Mouse (Mus musculus): ENCODE data around the gene Lix1. TPM values are rescaled to one million over a fixed set of nuclear protein-coding genes. Genes with fewer than 3 reads are reported as not detected.
A peak's percentile ranks its signal among the peaks of the same experiment; 100 is the strongest.

Gene Lix1
- total RNA-seq, 2 experiments from 2014 or later, result 55.2 to 62.4 TPM

- DNase-seq (ENCODE audit: low spot score in 2 of 2), result no peak
Observed at GRCm38 (mm10) chr17:17409601-17410000, 7.1 kb downstream of the Lix1 start.

GRCm38 (mm10) chr17:17411443-17411842, 9.0 kb downstream of the Lix1 start:
- no peak for DNase-seq (ENCODE audit: low spot score in 2 of 2)

GRCm38 (mm10) chr17:17412176-17412575, 9.7 kb downstream of the Lix1 start:
- DNase-seq (ENCODE audit: low spot score in 2 of 2), result no peak

GRCm38 (mm10) chr17:17414206-17414605, 11.7 kb downstream of the Lix1 start:
- DNase-seq (ENCODE audit: low spot score in 2 of 2), result no peak

- no peak for DNase-seq (ENCODE audit: low spot score in 2 of 2)
Observed at GRCm38 (mm10) chr17:17424609-17425307, 22.3 kb downstream of the Lix1 start.

GRCm38 (mm10) chr17:17425308-17425813, 22.9 kb downstream of the Lix1 start:
- no peak for DNase-seq (ENCODE audit: low spot score in 2 of 2)

- no peak for DNase-seq (ENCODE audit: low spot score in 2 of 2)
Observed at GRCm38 (mm10) chr17:17425906-17426305, 23.4 kb downstream of the Lix1 start.

- DNase-seq (ENCODE audit: low spot score in 2 of 2), result no peak
Observed at GRCm38 (mm10) chr17:17428888-17429287, 26.4 kb downstream of the Lix1 start.

- DNase-seq (ENCODE audit: low spot score in 2 of 2), result no peak
Observed at GRCm38 (mm10) chr17:17433679-17434078, 31.2 kb downstream of the Lix1 start.

- no peak for DNase-seq (ENCODE audit: low spot score in 2 of 2)
Observed at GRCm38 (mm10) chr17:17438576-17439191, 36.2 kb downstream of the Lix1 start.

- no peak for DNase-seq (ENCODE audit: low spot score in 2 of 2)
Observed at GRCm38 (mm10) chr17:17441876-17442498, 39.5 kb downstream of the Lix1 start.

GRCm38 (mm10) chr17:17444297-17444886, 41.9 kb downstream of the Lix1 start:
- no peak for DNase-seq (ENCODE audit: low spot score in 2 of 2)

GRCm38 (mm10) chr17:17446683-17447082, 44.2 kb downstream of the Lix1 start:
- DNase-seq (ENCODE audit: low spot score in 2 of 2), result no peak

GRCm38 (mm10) chr17:17447821-17448220, 45.3 kb downstream of the Lix1 start:
- no peak for DNase-seq (ENCODE audit: low spot score in 2 of 2)

- peak; percentile 9 to 25 for DNase-seq (ENCODE audit: low spot score in 2 of 2)
Observed at GRCm38 (mm10) chr17:17448737-17449440, 46.4 kb downstream of the Lix1 start.

- DNase-seq (ENCODE audit: low spot score in 2 of 2), result peak in 1 of 2 experiments; percentile 5
Observed at GRCm38 (mm10) chr17:17449441-17449770, 46.9 kb downstream of the Lix1 start.

- DNase-seq (ENCODE audit: low spot score in 2 of 2), result no peak
Observed at GRCm38 (mm10) chr17:17451102-17451501, 48.6 kb downstream of the Lix1 start.

GRCm38 (mm10) chr17:17452617-17453016, 50.1 kb downstream of the Lix1 start:
- no peak for DNase-seq (ENCODE audit: low spot score in 2 of 2)

- no peak for DNase-seq (ENCODE audit: low spot score in 2 of 2)
Observed at GRCm38 (mm10) chr17:17454573-17454972, 52.1 kb downstream of the Lix1 start.

GRCm38 (mm10) chr17:17485789-17486188, 83.3 kb downstream of the Lix1 start:
- DNase-seq (ENCODE audit: low spot score in 2 of 2), result no peak

All from left cerebral cortex, adult 18-20 months (tissue).